Mouse (Mus musculus): ENCODE results near the gene Echdc3.

Gene Echdc3

DNA sequence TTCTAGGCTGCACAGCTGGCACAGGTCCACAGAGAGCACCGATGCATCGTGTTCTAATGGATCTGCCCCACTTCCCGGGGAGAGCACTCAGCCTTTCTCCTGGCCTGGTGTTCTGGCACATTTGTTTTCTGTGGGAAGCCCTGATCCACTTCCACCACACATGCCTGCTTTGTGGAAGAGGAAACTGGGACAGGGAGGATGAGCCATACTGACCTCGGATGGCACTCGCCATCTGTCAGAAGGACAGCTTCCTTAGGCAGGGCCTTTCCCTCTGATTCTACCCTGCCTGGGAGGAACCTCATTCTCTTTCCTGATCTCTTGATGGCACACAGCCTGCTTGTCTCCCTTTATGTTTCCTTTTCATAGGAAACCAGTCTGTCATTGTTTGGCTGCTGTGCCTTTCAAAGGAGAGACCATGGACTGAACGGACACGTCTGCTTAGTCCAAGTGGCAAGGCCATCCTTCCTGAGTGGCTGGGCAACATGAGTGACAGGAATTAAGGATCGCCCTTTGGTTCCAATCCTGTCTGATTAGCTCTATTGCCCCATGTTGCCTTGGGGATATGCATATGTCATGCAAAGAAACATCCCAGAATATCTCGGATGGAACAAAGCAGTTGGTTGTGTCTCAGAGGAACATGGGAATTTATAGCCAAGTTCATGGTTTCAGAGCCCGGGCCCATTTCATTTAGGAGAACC is 13.7 kb upstream of the Echdc3 start:
- no peak for DNase-seq (ENCODE audit: low spot score)

- peak; percentile 55 for DNase-seq (ENCODE audit: low spot score)
These were observed 7.4 kb upstream of the Echdc3 start for GRCm38 (mm10) chr2:6220141-6220805.

DNA sequence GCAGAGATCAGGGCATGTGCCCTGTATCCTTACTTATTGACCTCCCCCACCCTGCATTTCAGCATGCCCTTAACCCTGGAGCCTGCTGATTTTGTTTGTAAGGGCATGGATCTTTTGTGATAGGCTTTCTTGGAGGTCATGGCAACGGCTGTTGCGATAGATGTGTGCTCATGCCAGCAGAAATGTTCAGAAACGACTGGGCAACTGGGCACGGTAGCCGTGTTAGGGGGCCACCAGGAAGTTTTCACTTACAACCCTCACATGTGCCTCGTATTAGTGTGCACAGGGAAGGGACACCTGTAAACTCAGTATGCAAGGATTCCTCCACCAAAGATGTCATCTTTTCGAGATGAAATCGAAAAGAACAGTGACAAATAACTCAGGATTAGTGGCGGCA is 508 bp downstream of the Echdc3 start:
- peak; percentile 7 for DNase-seq (ENCODE audit: low spot score)

GRCm38 (mm10) chr2:6210840-6211239 is 2.0 kb downstream of the Echdc3 start:
- DNase-seq (ENCODE audit: low spot score), result no peak

DNA sequence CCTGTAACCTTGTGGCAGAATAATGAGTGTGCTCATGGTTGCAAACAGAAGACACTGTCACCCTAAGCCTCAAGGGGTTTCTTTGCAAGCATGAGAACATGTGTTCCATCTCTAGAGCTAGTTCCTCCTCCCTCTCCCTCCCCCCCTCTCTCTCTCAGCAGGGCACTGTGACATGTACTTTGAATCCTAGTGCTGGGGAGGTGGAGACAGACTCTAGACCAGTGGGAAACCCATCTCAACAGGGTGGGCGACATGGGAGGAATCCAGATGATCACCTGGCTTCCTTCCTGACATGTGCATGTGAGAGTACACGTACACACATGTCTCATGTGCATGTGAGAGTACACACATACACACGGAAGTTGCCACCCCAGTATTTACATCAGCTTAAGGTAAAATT is 3.1 kb downstream of the Echdc3 start:
- no peak for DNase-seq (ENCODE audit: low spot score)

DNA sequence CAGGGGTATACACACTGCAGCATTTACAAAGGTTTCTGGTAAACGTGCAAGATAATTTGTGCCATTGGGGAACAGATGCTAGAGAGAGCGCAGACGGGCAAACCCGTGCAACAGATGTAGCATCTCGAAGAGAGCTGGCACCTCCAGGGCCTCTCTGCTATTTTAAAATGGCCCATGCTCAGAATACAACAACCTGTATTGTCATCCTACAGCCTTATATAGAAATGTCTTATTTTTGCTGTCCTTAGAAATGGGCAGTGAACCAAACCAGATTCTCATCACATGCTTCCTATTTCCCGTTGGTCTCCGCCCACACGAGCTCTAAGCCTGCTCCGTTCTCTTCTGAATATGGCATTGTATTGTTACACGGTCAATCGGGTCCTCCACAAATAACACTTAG is 3.7 kb downstream of the Echdc3 start:
- no peak for DNase-seq (ENCODE audit: low spot score)

- no peak for DNase-seq (ENCODE audit: low spot score)
These were observed 5.1 kb downstream of the Echdc3 start for GRCm38 (mm10) chr2:6207736-6208135.

- DNase-seq (ENCODE audit: low spot score), result no peak
These were observed 16.4 kb downstream of the Echdc3 start for GRCm38 (mm10) chr2:6196363-6196973.

GRCm38 (mm10) chr2:6195468-6196239 is 17.2 kb downstream of the Echdc3 start:
- no peak for DNase-seq (ENCODE audit: low spot score)

GRCm38 (mm10) chr2:6194497-6194896 is 18.3 kb downstream of the Echdc3 start:
- DNase-seq (ENCODE audit: low spot score), result no peak

DNA sequence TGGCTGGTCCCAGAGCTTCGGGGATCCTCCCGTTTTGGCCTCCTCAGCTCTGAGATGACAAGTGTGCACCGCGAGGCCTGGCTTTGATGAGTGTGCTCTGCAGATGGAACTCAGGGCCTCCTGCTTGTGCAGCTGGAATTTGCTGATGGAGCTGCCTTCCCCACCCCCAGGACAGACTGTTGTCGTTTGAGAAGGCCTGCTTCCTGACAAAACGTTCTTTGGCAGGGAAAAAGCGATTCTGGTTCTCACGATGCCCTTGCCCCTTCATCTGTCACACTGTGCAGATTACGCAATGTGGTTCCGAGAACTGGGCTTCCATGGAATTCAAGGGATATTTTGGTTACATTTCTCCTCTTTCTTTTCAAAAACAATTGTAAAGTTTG is 19.3 kb downstream of the Echdc3 start:
- DNase-seq (ENCODE audit: low spot score), result no peak

DNA sequence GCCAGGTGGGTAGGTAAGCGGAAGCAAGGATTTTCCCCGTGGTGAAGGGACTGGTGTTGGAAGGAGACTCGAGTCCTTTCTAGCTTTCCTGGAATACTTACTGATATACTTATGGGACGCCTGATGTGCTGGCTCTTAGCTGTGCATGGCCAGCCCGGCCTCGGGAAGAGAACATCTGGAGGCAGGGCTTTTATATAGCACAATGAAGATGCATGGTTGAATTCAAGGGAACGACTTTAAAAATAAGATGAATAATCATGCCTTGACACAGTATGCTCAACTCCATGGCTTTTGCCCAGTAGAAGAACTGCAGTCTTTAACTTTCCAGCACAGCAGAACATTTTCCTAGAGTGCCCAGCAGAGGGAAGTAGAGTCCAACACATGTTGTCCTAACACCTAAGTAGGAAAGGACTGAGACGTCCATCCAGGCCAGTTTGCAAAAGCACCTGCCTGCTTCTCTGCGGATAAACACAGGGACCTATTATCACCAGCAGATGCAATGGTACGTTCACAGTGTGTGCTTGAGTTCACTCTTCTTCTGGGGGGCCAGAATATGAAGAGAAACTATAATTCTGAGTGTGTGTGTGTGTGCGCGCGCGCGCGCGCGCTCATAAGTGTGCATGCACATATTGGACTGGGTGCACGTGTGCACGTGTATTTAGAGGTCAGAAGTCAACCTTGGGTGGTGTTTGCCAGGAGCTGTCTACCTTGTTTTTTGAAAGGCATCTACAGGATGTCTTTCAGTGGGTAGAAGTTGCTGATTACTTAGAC is 19.8 kb downstream of the Echdc3 start:
- peak; percentile 62 for DNase-seq (ENCODE audit: low spot score)

DNA sequence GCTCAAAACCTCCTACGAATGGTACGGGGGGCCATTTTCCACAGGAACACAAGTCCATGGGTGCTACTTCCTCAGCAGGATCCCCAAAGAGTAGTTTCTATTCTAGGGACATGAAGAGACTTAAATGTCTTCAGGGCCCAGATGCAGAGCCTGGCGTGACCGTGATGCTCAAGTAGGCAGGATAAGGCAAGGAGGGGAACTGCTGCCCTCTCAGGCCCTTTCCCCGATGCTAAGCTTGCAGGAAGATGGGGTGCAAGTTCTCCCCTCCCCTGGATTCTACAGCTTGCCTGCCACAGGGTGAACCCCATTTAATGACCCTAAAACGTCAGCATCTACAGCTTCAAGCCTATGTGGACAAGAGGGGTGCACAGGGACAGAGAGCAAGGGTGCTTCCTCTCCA is 22.8 kb downstream of the Echdc3 start:
- no peak for DNase-seq (ENCODE audit: low spot score)

DNA sequence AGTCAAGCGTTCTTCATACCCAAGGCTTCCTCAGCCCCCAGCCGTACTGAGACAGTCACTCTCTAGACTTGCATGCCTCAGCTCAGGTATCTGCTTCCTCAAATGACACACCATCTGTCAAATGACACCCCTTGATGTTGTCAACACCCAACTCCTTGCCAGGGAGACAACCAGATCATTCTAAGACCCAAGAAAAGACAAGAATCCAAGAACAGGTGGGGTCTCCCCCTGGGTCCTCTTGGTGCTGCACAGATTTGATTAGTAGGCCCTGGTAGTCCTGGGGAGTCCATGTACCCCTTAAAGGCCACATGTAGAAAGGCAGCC is 23.2 kb downstream of the Echdc3 start:
- DNase-seq (ENCODE audit: low spot score), result no peak

DNA sequence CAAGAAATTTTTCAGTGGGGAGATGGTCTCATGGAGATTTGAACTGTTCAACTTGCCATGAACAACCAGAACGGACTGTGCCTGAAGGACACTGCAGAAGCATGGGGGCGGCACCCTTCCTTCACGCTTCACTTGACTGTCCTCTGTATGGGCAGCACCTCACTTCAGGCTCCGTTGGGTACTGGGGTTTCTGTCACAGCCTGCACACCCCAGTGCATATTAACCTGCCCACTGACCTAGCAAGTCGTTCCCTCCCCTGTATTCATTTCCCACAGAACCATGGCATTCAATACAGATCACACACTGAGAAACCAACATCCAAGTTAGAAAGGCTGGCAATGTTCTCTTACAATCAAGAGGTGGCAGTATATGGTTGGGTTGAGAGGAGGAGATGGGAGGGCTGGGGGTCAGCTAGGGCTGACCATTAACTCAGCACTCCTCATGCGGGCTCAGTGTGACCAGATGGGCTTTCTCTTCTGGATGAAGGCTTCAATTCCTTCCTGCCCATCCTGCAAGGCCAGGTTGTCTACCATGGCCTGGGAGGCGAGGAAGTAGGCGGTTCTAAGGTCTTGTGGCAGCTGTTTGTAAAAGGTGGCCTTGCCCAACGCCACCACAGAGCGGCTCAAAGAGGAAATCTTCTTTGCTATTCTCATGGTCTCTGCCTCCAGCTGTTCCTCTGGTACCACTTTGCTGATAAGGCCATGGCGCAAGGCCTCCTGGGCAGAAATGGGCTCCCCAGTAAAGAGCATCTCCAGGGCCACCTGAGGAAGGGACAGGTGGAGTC is 23.8 kb downstream of the Echdc3 start:
- no peak for DNase-seq (ENCODE audit: low spot score)

- DNase-seq (ENCODE audit: low spot score), result no peak
These were observed 25.4 kb downstream of the Echdc3 start for GRCm38 (mm10) chr2:6187418-6187817.

DNA sequence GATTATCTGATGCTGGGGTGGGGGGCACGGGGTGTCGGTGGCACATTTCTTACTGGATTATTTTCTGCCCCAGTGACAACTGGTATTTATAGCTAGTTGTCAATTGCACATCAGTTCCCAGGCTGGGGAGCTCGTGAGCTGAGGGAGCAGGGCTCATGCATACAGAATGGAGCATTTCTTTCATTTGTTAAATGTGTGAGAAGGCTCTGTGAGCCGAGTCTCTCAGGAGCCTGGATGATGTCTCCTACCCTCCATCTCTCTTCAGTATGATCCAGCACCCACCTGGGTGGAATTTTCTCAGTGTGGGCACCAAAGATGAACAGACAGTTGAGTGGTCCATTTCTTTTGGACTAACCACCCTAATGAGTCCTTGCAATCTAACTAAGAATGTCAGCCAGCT is 25.9 kb downstream of the Echdc3 start:
- DNase-seq (ENCODE audit: low spot score), result no peak

DNA sequence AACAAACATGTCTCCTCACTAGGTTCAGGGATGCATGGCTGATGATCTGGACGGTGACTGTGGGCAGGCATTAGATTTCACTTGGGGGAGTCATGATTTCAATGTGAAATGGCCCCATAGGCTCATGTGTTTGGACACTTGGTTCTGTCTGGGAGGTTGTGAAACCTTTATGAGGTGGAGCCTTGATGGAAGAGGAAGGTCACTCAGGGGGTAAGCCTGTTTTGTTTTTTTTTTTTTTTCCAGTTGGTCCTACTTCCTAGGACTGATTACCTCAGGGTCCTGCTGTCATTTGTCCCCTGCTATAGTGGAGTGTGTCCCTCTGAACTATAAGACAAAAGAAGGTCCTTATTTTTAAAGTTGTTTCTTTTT is 33.1 kb downstream of the Echdc3 start:
- no peak for DNase-seq (ENCODE audit: low spot score)

GRCm38 (mm10) chr2:6178901-6179748 is 33.7 kb downstream of the Echdc3 start:
- no peak for DNase-seq (ENCODE audit: low spot score)

DNA sequence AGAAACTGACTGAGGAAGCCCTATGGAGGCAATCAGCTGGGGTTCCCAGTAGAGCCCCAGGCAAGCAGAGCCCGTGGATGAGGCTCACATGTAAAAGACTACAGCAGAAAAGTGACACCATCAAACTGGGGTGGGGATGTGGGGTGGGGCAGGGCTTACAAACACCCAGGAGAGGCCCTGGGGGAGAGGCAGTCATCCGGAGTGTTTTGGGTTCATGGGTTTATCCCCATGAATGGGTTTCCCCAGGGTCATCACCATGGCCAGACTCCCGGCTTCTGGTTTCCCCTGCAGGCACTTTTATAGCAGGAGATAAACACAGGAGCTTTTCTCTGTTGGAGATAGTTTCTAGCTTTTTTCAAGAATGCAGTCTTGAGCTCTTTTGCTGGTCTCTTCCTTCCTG is 39.8 kb downstream of the Echdc3 start:
- DNase-seq (ENCODE audit: low spot score), result no peak

DNA sequence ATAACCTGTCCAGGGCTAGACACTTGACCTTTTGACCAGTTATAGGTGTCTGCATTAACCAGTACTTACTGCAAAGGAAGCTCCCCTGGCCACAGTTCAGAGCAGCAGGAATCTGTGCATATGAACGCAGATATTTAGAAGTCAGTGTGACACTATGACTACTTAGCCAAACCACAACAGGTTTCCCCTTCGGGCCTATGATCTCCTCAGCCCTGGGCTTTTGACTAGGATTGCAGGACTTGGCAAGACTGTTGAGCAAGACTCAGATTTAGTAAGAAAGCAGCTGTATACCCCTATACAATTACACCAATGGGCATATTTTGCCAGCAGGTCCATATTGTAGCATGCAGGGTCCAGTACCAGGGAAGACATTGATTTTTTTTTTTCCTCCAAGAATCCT is 44.3 kb downstream of the Echdc3 start:
- DNase-seq (ENCODE audit: low spot score), result no peak
